Mouse (Mus musculus) ovary, postnatal 14 days (tissue): ENCODE measurements at regions not wholly inside any gene's neighbourhood (a gene's known extent, or its start where the extent isn't known, plus 50 kb on each side); places are given as distances from the start of the nearest gene placed in this dataset.

Source experiments
- DNase-seq: peaks from one replicate; pipeline ENCODE4 v3.0.0; 2022; ENCODE audit warnings: low spot score

GRCm38 (mm10) chr6:100923070-100923469, 89.6 kb downstream of the Ppp4r2 start:
- no peak for DNase-seq

DNA sequence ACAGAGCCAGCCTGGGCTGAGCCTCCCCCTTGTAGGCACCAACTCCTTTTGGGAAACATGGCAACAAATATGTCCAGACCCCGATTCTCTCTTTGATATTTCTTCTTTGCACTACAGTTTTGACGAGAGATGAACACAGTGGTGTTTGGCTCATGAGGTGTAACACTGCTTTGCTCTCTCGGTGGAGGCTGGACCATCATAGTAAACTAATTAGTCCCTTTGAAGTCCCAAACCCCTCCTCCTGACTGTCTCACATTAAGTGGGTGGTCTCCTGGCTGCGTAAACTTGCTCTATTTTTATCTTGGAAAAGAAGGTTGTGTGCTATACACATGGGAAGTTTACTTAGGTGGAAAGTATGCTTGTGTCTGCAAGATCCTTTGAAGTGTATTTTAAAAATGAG, 90.3 kb downstream of the Ppp4r2 start:
- DNase-seq, result no peak

DNA sequence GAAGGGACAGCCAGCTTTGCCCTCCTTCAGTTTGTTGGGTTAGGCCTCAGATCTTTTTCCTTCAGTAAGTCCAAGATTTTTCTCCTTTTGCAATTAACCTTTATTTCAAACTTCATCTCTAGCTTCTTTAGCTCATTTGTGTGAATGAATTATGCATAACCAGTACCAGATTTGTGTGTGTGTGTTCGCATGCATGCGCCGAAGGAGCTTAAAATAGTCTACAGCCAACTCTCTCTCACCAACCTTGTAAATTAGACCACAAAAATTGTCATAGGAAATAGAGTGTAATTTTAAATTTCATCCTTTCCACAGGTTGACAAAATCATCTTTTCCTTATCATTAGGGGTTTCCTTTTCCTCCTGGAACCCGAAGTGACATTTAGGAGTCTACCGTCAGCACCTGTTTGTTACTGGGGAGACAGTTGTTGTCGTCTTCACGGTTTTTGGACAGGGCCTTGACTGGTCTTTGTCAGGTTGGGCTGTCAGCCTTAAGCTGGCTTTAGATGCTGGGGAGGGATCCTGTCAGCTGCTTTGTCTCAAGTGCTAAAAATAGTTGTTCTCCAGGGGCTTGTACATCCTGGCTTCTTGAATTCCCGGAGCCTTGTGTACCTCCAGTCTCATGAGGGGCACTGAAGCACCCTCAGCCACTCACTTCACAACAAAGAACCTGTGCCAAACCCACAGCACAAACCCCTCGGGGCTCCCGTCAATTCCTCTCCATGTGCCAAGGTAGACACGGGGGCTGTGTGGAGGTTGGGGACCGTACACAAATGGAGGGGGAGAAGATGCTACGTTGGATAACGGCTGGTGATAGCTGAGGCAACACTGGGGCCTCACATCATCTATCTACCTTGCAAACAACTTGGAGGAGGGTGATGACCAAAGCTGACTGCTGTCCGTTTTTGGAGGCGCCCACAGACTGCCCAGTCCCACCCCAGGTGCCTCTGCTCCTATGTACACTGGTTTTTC, 95.7 kb downstream of the Ppp4r2 start:
- no peak for DNase-seq

- DNase-seq, result peak; percentile 20
These were observed 96.4 kb downstream of the Ppp4r2 start for GRCm38 (mm10) chr6:100929759-100930358.

GRCm38 (mm10) chr6:100930706-100931105, 97.3 kb downstream of the Ppp4r2 start:
- DNase-seq, result no peak

DNA sequence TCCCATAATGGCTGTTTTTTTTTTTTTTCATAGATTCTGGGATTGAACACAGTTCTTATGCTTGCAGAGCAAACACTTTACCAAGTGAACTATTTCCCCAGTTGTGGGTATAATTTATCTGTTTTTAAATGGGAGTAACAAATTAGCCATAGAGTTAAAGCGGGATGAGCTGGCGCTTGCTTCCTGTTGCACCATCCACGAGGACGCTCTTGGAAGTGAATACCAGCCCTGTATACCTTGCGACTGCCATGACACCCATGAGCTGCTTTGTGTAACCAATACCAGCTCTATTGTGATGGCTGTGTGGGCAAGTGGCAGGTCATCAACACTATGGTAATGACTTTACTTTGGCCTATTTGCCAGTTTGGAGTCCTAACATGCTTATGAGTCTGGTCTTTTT, 101.0 kb downstream of the Ppp4r2 start:
- no peak for DNase-seq

- no peak for DNase-seq
These were observed 104.4 kb downstream of the Ppp4r2 start for GRCm38 (mm10) chr6:100937802-100938201.

GRCm38 (mm10) chr6:100938376-100938775, 105.0 kb downstream of the Ppp4r2 start:
- no peak for DNase-seq

DNA sequence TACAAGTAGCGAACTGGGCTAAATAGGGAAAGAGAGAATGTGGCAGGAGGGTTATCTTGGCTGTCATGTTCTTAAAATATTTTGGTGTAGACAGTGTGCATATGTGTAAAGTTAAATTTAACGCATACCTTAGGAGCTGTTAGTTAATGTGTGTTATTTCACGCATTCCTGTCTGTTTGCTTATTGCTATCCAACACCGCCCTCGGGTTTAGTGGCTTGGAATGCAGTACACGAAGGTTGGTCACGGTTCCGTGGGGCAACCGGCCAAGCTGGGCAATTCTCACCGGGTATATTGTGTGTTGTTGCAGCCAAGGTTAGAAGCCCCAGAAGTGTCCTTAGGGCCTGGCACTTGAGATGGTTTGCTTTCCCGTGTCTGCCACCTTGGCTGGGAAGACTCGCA, 105.6 kb downstream of the Ppp4r2 start:
- DNase-seq, result no peak

GRCm38 (mm10) chr6:100939766-100940165, 106.3 kb downstream of the Ppp4r2 start:
- no peak for DNase-seq

GRCm38 (mm10) chr6:100941686-100942085, 108.3 kb downstream of the Ppp4r2 start:
- DNase-seq, result no peak

DNA sequence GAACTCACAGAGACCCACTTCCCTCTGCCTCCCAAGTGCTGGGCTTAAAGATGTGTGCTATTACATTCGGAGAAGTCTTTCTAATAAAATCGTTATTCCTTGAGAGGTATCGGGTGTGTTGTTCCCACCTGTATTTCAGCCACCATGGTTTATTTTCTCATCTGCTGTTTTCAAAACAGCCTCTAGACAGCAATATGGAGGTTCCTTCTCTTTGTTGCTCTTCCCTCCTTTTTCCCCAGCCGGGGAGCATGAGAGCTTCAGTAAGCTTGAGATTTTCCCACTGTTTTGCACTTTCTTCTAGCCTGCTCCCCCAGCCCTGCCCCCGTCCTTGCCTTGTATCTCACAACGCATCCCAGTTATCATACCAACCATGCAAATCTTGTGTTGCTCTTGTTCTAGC, 109.5 kb downstream of the Ppp4r2 start:
- DNase-seq, result no peak

- DNase-seq, result no peak
These were observed 112.4 kb downstream of the Ppp4r2 start for GRCm38 (mm10) chr6:100945796-100946195.

GRCm38 (mm10) chr6:100948340-100948739, 114.9 kb downstream of the Ppp4r2 start:
- no peak for DNase-seq

GRCm38 (mm10) chr6:100951646-100952045, 118.2 kb downstream of the Ppp4r2 start:
- no peak for DNase-seq

- no peak for DNase-seq
These were observed 119.0 kb downstream of the Ppp4r2 start for GRCm38 (mm10) chr6:100952470-100952869.

- no peak for DNase-seq
These were observed 121.1 kb downstream of the Ppp4r2 start for GRCm38 (mm10) chr6:100954563-100954962.

- no peak for DNase-seq
These were observed 133.1 kb downstream of the Ppp4r2 start for GRCm38 (mm10) chr6:100966481-100966880.

DNA sequence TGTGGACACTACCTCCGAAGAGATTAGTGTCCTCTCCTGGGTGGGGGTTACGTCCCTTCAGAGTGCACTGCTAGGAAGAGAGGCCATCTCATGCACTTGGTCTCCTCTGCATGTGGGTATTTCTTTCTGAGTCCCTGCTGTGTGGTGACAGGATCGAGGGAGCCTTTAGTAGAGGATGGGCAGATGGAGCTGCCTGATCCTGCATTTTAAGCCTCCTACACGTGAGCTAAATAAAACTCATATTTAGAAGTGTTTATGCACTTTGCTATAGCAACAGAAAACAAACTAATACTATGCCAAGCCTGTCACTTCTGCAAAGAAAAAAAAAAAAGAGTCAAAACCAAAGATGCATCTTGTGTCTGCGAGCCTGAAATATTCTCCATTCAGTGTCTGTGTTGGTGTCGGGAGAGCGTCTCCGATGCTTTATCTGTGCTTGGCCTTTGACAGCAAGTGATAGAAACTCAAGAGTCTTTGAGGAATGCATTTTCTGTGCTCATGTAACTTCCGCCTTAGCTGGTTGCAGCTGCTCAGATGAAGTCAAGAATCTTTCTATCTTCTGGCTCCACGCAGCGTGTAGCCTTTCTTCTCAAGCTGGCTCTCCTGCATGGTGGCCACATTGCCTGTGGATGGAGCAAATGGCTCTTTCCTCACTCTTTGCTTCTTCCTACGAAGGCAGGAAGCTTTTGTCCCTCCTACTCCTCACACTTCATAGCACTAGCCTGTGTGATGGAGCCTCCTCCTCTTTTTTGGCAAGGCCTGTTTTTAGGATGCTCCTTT, 134.8 kb downstream of the Ppp4r2 start:
- DNase-seq, result no peak

- no peak for DNase-seq
These were observed 135.5 kb downstream of the Ppp4r2 start for GRCm38 (mm10) chr6:100968960-100969359.

DNA sequence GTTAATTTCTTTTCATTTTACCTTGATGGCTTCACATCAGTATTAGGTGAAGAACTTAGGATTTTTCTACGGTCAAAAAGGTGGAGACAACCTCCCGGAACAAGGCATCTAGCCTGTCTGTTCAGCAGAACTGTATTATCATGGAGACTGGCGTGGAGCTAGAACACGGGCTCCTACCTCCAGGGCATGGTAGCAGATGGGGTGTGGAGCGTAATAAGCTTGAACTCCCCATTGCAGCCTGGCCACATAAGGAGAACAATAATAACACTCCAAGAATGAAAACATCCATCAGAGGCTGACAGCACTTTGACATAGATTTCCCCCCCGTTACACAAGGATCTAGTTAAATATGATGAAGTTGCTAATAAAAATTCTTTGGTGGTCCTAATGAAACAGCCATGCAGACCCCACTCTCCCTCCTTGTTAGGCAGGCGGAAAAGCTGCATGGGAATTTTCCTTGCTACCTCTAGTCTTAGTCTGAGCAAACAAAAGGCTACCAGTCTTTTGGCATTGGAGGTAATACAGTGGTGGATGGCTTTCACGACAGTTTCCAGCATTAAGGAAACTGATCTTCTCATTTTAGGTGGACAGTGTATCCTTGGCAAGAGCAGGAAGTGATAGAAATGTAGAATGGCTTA, 137.5 kb downstream of the Ppp4r2 start:
- no peak for DNase-seq

GRCm38 (mm10) chr6:100971462-100971955, 138.1 kb downstream of the Ppp4r2 start:
- DNase-seq, result no peak
